Mouse (Mus musculus): ENCODE data around the gene Pclaf. TPM values are rescaled to one million over a fixed set of nuclear protein-coding genes. Genes with fewer than 3 reads are reported as not detected.

The Pclaf gene
- 23.7 and 33.2 TPM in 2 replicates for polyA plus RNA-seq (2015; fragmentation: Nextera tagmentation; extraction: Ambion mirVana)

DNA sequence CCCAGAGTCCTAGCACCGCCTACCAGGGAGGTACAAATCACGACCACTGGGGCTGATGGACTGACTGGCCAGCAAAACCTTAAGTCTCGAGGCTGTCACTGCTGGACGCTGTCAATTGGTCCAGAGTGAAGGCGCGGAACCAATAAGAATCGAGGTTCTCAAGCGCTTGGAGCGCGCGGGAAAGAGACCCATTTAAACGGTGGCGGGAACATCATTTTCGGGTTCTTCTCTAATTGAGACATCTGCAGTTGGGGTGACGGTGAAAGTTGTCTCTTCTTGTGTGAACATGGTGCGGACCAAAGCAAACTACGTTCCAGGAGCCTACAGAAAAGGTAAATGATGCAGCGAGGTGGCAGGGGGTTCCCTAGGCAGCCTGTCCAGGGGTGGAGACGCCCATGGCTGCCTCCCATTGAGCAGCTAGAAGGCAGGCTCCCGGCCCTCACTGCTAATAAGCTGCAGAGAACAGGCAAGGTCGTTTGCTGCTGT is at the start of gene Pclaf:
Gene Pclaf (plus strand): TSS at position 95 of the 486 bp plus-strand sequence.

DNA sequence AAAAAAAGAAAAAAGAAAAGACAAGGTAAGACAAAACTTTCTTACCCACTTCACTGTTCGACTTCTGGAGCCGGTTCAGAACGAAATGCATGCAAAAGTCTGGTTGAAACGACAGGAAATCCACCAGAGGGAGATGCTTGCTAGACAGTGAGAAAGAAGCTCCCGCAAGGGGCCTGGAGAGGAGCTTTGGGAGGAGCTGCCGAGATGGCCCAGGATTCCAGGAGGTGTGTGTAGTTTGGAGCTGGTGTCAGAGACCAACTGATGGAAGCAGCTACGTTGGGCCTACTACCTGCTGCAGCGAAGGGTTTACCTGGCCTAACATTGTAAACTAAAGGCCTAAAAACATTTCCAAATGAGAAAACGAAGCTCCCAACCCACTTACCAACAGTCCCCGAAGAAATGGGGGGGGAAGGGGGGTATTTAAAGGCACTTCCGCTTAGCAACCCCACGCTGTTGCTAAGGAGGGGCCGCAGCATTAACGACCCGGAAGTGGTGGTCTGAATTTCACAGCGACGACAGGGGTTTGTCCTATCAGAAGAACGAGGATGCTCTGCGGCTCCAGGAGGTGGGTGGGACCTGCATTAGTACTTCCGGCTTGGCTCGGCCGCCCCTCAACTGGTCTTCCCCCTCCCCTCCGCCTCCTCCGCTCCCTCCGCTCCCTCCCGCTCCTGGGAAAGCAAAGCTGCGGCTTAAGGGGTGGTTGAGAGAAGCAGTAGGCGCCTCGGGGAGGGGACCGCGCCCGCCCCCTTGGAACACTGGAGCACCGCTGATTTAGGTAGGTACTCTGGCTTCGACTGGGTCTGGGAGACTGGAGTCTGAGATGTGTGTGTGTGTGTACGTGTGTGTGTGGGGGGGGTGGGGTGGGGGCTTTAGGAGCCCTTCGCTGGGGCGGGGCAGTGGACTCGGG is 18.6 kb downstream of the Pclaf start, which contains the start of the genes Trip4 and Csnk1g1:
Gene Trip4 (minus strand): TSS at position 401 of the 907 bp plus-strand sequence.
Gene Csnk1g1 (plus strand): TSS at position 531 of the 907 bp plus-strand sequence.

Other genes with a start within 250 kb of the Pclaf start
- gene Oaz2, start 222.2 kb upstream of the Pclaf start, polyA plus RNA-seq (2015; fragmentation: Nextera tagmentation; extraction: Ambion mirVana): 250 and 270 TPM in 2 replicates
- 2.6 and 2.9 TPM in 2 replicates for gene Zfp609, start 62.7 kb upstream of the Pclaf start, polyA plus RNA-seq (2015; fragmentation: Nextera tagmentation; extraction: Ambion mirVana)
- 14.0 and 15.6 TPM in 2 replicates for gene Trip4, start 18.6 kb downstream of the Pclaf start, polyA plus RNA-seq (2015; fragmentation: Nextera tagmentation; extraction: Ambion mirVana)
- gene Csnk1g1, start 18.7 kb downstream of the Pclaf start, polyA plus RNA-seq (2015; fragmentation: Nextera tagmentation; extraction: Ambion mirVana): 4.7 and 5.7 TPM in 2 replicates
- 306 and 390 TPM in 2 replicates for gene Ppib, start 170.0 kb downstream of the Pclaf start, polyA plus RNA-seq (2015; fragmentation: Nextera tagmentation; extraction: Ambion mirVana)
- 0.77 and 1.2 TPM in 2 replicates for gene Snx22, start 179.5 kb downstream of the Pclaf start, polyA plus RNA-seq (2015; fragmentation: Nextera tagmentation; extraction: Ambion mirVana)
- gene Snx1, start 236.3 kb downstream of the Pclaf start, polyA plus RNA-seq (2015; fragmentation: Nextera tagmentation; extraction: Ambion mirVana): 75.9 and 83.1 TPM in 2 replicates
- gene Ciao2a, start 236.4 kb downstream of the Pclaf start, polyA plus RNA-seq (2015; fragmentation: Nextera tagmentation; extraction: Ambion mirVana): 99.3 and 111 TPM in 2 replicates

Measured in skeletal muscle tissue, postnatal 0 days (tissue).